Mouse (Mus musculus): ENCODE results near the gene Olfr548-ps1. TPM values are rescaled to one million over a fixed set of nuclear protein-coding genes. Genes with fewer than 3 reads are reported as not detected.
"Not testable (repeated sequence)": the region's sequence is repeated elsewhere in the genome, so short reads cannot be mapped to it uniquely, and the experiment has no call there.

The Olfr548-ps1 gene
- not detected in 2 replicates for polyA plus RNA-seq (2012; rRNA removed)

GRCm38 (mm10) chr7:102540596-102540995, at the start of gene Olfr548-ps1:
Olfr548-ps1 (plus strand) TSS chr7:102540896.
- no peak for DNase-seq (ENCODE audit: low spot score)

- DNase-seq (ENCODE audit: low spot score): not testable (repeated sequence)
These were observed 46.3 kb upstream of the Olfr548-ps1 start for GRCm38 (mm10) chr7:102494416-102494815.

GRCm38 (mm10) chr7:102499473-102499872, 41.2 kb upstream of the Olfr548-ps1 start, which contains the start of gene Olfr545:
Olfr545 (minus strand) TSS chr7:102499573.
- no peak for DNase-seq (ENCODE audit: low spot score)

GRCm38 (mm10) chr7:102501986-102502385, 38.7 kb upstream of the Olfr548-ps1 start:
- DNase-seq (ENCODE audit: low spot score): no peak

- peak; percentile 47 for DNase-seq (ENCODE audit: low spot score)
These were observed 33.8 kb upstream of the Olfr548-ps1 start for GRCm38 (mm10) chr7:102506848-102507247.

- DNase-seq (ENCODE audit: low spot score): no peak
These were observed 32.6 kb upstream of the Olfr548-ps1 start for GRCm38 (mm10) chr7:102508066-102508465.

- DNase-seq (ENCODE audit: low spot score): no peak
These were observed 32.0 kb upstream of the Olfr548-ps1 start for GRCm38 (mm10) chr7:102508666-102509065.

- DNase-seq (ENCODE audit: low spot score): no peak
These were observed 31.0 kb upstream of the Olfr548-ps1 start for GRCm38 (mm10) chr7:102509726-102510125.

GRCm38 (mm10) chr7:102511927-102512326, 28.8 kb upstream of the Olfr548-ps1 start:
- DNase-seq (ENCODE audit: low spot score): no peak

- DNase-seq (ENCODE audit: low spot score): peak; percentile 93
These were observed 27.8 kb upstream of the Olfr548-ps1 start for GRCm38 (mm10) chr7:102512814-102513435.

- no peak for DNase-seq (ENCODE audit: low spot score)
These were observed 26.6 kb upstream of the Olfr548-ps1 start for GRCm38 (mm10) chr7:102514144-102514543.

GRCm38 (mm10) chr7:102516261-102517050, 24.2 kb upstream of the Olfr548-ps1 start:
- no peak for DNase-seq (ENCODE audit: low spot score)

GRCm38 (mm10) chr7:102517051-102517335, 23.7 kb upstream of the Olfr548-ps1 start:
- DNase-seq (ENCODE audit: low spot score): no peak

- no peak for DNase-seq (ENCODE audit: low spot score)
These were observed 11.6 kb upstream of the Olfr548-ps1 start for GRCm38 (mm10) chr7:102529052-102529451.

GRCm38 (mm10) chr7:102534449-102534848, 6.2 kb upstream of the Olfr548-ps1 start, which contains the start of gene Olfr547:
Olfr547 (plus strand) TSS chr7:102534749.
- DNase-seq (ENCODE audit: low spot score): no peak

GRCm38 (mm10) chr7:102541251-102541650, 555 bp downstream of the Olfr548-ps1 start:
- DNase-seq (ENCODE audit: low spot score): no peak

GRCm38 (mm10) chr7:102549570-102549969, 8.9 kb downstream of the Olfr548-ps1 start, which contains the start of gene Olfr549:
Olfr549 (plus strand) TSS chr7:102549870.
- DNase-seq (ENCODE audit: low spot score): no peak

GRCm38 (mm10) chr7:102553279-102553678, 12.6 kb downstream of the Olfr548-ps1 start:
- DNase-seq (ENCODE audit: low spot score): no peak

- peak; percentile 35 for DNase-seq (ENCODE audit: low spot score)
These were observed 24.6 kb downstream of the Olfr548-ps1 start, which contains the start of gene Trim21 for GRCm38 (mm10) chr7:102564999-102565997. Trim21 (minus strand) TSS chr7:102565486.

GRCm38 (mm10) chr7:102566219-102566618, 25.5 kb downstream of the Olfr548-ps1 start:
- no peak for DNase-seq (ENCODE audit: low spot score)

- no peak for DNase-seq (ENCODE audit: low spot score)
These were observed 30.4 kb downstream of the Olfr548-ps1 start, which contains the start of gene Olfr550 for GRCm38 (mm10) chr7:102571142-102571541. Olfr550 (plus strand) TSS chr7:102571442.

Measured in urinary bladder, adult 2 months (tissue).